Mouse (Mus musculus) bone marrow macrophage, adult 2 months (primary cell): Measurements from ENCODE around the gene Ctnnd2.

Experiments
- CTCF ChIP-seq: IDR thresholded peaks from 2 replicates; pipeline ENCODE4 v1.5.1; 2012; ENCODE audit warnings: low read depth, mild to moderate bottlenecking, low read length, moderate library complexity
- POLR2A ChIP-seq: IDR thresholded peaks from 2 replicates; pipeline ENCODE4 v1.6.1; 2012; ENCODE audit warnings: mild to moderate bottlenecking, low read depth, low read length, borderline replicate concordance

DNA sequence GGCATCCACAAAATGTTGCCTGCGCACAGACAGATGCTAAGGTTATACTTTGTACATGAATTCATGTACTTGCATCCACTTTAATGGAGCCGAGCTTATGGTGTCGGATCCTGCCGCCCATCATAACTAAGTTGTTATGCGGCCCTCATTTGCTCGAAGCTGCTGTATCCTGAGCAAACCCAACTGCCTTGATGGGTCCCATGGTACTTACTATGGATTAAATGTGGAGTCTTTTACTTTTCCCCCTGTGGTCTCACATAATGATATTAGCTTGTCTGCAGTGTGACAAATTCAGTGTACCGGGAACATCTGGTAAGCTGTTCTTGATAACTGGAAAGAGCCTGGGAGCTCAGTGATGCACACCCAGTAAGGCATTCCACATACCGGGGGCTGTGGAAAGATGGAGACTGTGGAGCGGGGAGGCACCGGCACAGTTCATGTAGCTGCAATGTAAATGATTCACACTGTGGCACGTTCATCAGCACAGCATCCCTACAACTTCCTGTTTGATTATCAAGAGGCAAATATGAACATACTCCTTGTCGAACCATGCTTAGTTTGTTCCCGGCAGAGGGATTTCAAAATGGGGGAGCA is 294.7 kb downstream of the Ctnnd2 start:
- no peak for TF ChIP-seq POLR2A
- TF ChIP-seq CTCF, result no peak
